Mouse (Mus musculus): ENCODE measurements around the gene Arid5a. TPM values are rescaled to one million over a fixed set of nuclear protein-coding genes. Genes with fewer than 3 reads are reported as not detected.

Gene Arid5a
- 6.6 and 6.7 TPM in 2 replicates for polyA plus RNA-seq (2015; fragmentation: Nextera tagmentation; extraction: Ambion mirVana)

DNA sequence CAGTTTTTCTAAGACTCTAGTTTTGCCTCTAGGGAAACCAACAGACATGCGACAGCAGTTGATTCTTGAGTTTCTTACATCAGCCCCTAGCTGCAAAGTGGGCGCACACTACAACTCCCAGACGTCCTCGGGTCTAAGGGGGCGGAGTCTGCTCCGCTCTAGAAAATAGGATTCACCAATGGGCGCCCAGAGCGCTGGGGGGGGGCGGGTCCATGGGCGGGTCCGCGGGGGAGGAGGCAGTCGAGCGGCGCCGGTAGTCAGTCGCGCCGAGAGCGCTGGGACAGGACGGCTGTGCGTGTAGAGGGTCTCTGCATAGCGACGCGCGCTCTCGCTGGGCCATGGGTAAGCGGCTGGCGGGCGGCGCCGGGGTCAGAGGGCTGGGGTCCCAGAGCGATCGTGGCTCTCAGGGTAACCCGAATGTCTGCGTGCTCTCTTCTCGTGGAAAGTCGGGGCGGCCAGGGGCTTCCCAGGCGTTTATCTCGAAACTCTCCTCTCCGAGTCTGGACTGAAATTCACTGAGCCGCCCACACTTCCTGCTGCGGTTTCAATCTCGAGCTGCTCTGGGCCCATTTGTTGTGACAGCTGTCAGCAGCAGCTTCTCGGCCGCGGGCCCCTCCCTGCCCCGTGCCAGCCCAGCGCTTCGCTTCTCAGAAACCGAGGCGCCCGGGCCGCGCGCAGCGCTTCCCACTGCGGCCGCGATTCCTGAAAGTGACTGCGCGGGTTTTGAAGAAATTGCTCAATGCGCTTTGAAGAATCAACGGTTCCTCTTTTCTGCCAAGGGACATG, at the start of gene Arid5a:
Gene Arid5a, plus strand, starts transcription at position 239 of the 786 bp plus-strand sequence.
- Histone ChIP-seq H3K36me3 (no peaks in the 10 kb centered on the region), H3K4me1 (replicated peaks) (peaks cover 23% of the 10 kb centered on the region), H3K9me3 (no peaks in the 10 kb centered on the region), H3K27ac (replicated peaks) (peak within 1 kb of the TSS; percentile 75), H3K4me3 (peak within 1 kb of the TSS; percentile 78), H3K9ac (peak within 1 kb of the TSS; percentile 56), H3K27me3 (peaks cover 12% of the 10 kb centered on the region; the same call in 1 of the 2 replicates), H3K4me2 (peak within 1 kb of the TSS; percentile 97)
- ATAC-seq (ENCODE audit: low FRiP score, low read depth) = peak; percentile 90
- under 1% methylated on average over 65 of the region's 65 CpGs for WGBS

DNA sequence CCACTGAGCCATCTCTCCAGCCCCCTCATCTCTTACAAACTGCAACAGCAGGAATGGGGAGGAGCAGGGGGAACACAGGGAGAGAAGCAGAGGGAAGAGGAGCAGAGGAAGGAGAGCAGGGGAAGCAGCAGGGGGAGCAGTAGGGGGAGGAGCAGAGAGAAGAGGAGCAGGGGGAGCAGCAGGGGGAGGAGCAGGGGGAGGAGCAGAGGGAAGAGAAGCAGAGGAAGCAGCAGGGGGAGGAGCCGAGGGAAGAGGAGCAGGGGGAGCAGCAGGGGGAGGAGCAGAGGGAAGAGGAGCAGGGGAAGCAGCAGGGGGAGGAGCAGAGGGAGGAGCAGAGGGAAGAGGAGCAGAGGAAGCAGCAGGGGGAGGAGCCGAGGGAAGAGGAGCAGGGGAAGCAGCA, 48.9 kb upstream of the Arid5a start:
- peaks cover 5% of the 10 kb centered on the region; the same call in 1 of the 2 replicates for H3K27me3 ChIP-seq
- H3K4me1 ChIP-seq (replicated peaks) = peaks cover 15% of the 10 kb centered on the region
- H3K9me3 ChIP-seq = no peaks in the 10 kb centered on the region
- H3K9ac ChIP-seq = no peak overlapping the region
- H3K27ac ChIP-seq (replicated peaks) = no peak overlapping the region
- WGBS = 71% methylated on average over 2 of the region's 2 CpGs
- no peak overlapping the region for H3K4me3 ChIP-seq
- H3K36me3 ChIP-seq = no peaks in the 10 kb centered on the region
- ATAC-seq (ENCODE audit: low FRiP score, low read depth) = no peak
- H3K4me2 ChIP-seq = no peak overlapping the region

GRCm38 (mm10) chr1:36259281-36259680, 48.3 kb upstream of the Arid5a start:
- H3K27ac ChIP-seq (replicated peaks) = no peak overlapping the region
- H3K36me3 ChIP-seq = no peaks in the 10 kb centered on the region
- 85% methylated on average over 2 of the region's 2 CpGs for WGBS
- no peak overlapping the region for H3K9ac ChIP-seq
- H3K4me3 ChIP-seq = no peak overlapping the region
- no peak for ATAC-seq (ENCODE audit: low FRiP score, low read depth)
- H3K9me3 ChIP-seq = no peaks in the 10 kb centered on the region
- H3K27me3 ChIP-seq = peaks cover 3% of the 10 kb centered on the region; the same call in 1 of the 2 replicates
- peaks cover 15% of the 10 kb centered on the region for H3K4me1 ChIP-seq (replicated peaks)
- no peak overlapping the region for H3K4me2 ChIP-seq

DNA sequence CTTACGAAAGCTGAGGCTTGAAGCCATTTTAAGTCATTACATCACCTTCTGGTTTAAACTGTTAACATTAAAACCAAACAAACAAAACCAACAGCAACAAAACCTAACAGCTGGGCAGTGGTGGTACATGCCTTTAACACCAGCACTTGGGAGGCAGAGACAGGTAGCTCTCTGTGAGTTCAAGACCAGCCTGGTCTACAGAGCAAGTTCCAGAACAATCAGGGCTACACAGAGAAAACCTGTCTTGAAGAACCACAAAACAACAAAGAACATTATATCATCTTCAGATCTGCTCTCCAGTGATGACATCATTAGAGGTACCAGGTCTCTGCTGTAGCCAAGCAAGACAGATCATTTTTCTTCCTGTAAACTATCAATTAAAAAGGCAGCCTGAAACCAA, 47.1 kb upstream of the Arid5a start:
- ATAC-seq (ENCODE audit: low FRiP score, low read depth) = no peak
- no peak overlapping the region for H3K9ac ChIP-seq
- no peak overlapping the region for H3K4me2 ChIP-seq
- no peaks in the 10 kb centered on the region for H3K27me3 ChIP-seq
- no peak overlapping the region for H3K4me3 ChIP-seq
- no peaks in the 10 kb centered on the region for H3K36me3 ChIP-seq
- no peaks in the 10 kb centered on the region for H3K9me3 ChIP-seq
- H3K27ac ChIP-seq (replicated peaks) = no peak overlapping the region
- peaks cover 4% of the 10 kb centered on the region; the same call in 1 of the 2 replicates for H3K4me1 ChIP-seq (replicated peaks)
- 96% methylated on average over 1 of the region's 1 CpGs for WGBS

DNA sequence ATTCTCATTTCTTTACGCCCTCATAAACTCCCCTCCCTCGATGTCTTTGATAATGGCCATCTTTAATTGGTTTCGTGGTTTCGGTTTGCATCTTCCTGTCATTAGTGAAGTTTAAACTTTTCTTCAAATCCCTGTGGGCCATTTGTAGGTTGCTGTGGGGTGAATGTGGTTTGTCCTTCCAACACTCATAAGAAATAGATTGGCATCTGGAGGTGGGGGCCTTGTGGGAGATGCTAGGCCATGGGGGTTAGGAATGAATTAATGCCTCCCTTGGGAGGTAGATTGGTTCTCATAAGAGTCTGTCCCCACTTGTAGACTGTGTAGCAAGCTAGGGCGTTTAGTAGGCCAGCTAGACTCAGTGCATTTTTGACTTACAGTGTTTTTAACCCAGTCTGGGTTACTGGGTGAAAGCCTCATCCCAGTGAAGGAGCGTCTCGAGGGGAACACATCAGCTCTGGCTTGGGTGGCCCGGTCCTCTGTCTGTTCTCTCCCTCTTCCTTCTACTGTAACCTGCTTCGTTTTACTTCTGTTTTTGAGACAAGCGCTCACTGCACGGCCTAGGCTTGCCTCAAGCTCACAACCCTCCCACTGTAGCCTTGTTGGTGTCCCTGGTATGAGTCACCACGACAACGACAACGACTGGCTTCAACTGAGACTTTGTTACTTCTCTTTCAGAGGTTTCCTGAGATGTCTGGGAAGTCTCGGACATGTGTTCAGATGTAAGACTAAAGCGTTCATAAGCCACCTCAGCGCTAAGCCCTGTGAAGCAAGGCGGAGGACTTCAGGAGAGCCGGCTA, 45.6 kb upstream of the Arid5a start:
- Histone ChIP-seq H3K9ac (no peak overlapping the region), H3K4me1 (replicated peaks) (no peaks in the 10 kb centered on the region), H3K4me2 (no peak overlapping the region), H3K27me3 (no peaks in the 10 kb centered on the region), H3K36me3 (no peaks in the 10 kb centered on the region), H3K4me3 (no peak overlapping the region), H3K9me3 (no peaks in the 10 kb centered on the region), H3K27ac (replicated peaks) (no peak overlapping the region)
- ATAC-seq (ENCODE audit: low FRiP score, low read depth) = no peak
- 85% methylated on average over 19 of the region's 19 CpGs for WGBS

- Histone ChIP-seq H3K27me3 (no peaks in the 10 kb centered on the region), H3K9ac (no peak overlapping the region), H3K4me3 (no peak overlapping the region), H3K9me3 (no peaks in the 10 kb centered on the region), H3K27ac (replicated peaks) (peak overlapping the region; percentile 40), H3K4me2 (no peak overlapping the region), H3K36me3 (no peaks in the 10 kb centered on the region), H3K4me1 (replicated peaks) (no peaks in the 10 kb centered on the region)
- WGBS = 74% methylated on average over 13 of the region's 13 CpGs
- no peak for ATAC-seq (ENCODE audit: low FRiP score, low read depth)
Measured at GRCm38 (mm10) chr1:36263833-36264488, 43.6 kb upstream of the Arid5a start.

DNA sequence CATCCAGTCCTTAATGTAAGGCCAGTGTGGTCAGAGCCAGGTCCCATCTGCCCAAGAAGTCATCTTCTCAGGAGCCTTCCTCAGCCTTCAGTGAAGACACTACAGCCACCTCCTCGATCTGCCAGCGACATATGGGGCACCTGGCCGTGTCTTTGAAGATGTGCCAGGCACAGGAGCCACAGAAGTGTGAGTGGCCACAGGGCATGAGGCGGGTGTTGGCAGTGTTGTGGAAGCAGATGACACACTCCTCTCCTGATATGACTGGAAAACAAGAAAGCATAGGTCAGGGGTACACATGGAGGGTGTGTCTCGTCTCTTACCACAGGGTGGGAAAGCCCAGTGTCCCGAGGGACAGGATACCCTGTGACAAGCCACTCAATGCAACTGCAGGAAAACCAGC, 41.2 kb upstream of the Arid5a start:
- Histone ChIP-seq H3K36me3 (no peaks in the 10 kb centered on the region), H3K4me2 (no peak overlapping the region), H3K9ac (no peak overlapping the region), H3K9me3 (no peaks in the 10 kb centered on the region), H3K27me3 (no peaks in the 10 kb centered on the region), H3K4me3 (no peak overlapping the region), H3K4me1 (replicated peaks) (no peaks in the 10 kb centered on the region), H3K27ac (replicated peaks) (no peak overlapping the region)
- WGBS = 86% methylated on average over 6 of the region's 6 CpGs
- ATAC-seq (ENCODE audit: low FRiP score, low read depth) = no peak

- no peak overlapping the region for H3K4me3 ChIP-seq
- no peaks in the 10 kb centered on the region for H3K4me1 ChIP-seq (replicated peaks)
- H3K9ac ChIP-seq = no peak overlapping the region
- no peaks in the 10 kb centered on the region for H3K27me3 ChIP-seq
- H3K9me3 ChIP-seq = no peaks in the 10 kb centered on the region
- no peak overlapping the region for H3K4me2 ChIP-seq
- H3K36me3 ChIP-seq = no peaks in the 10 kb centered on the region
- no peak for ATAC-seq (ENCODE audit: low FRiP score, low read depth)
- H3K27ac ChIP-seq (replicated peaks) = no peak overlapping the region
- over 99% methylated on average over 3 of the region's 3 CpGs for WGBS
Measured at GRCm38 (mm10) chr1:36267595-36267994, 39.9 kb upstream of the Arid5a start.

- H3K4me1 ChIP-seq (replicated peaks) = no peaks in the 10 kb centered on the region
- H3K4me3 ChIP-seq = peak overlapping the region; percentile 28
- no peaks in the 10 kb centered on the region for H3K36me3 ChIP-seq
- no peak overlapping the region for H3K27ac ChIP-seq (replicated peaks)
- no peaks in the 10 kb centered on the region for H3K9me3 ChIP-seq
- peak overlapping the region; percentile 50 for H3K4me2 ChIP-seq
- ATAC-seq (ENCODE audit: low FRiP score, low read depth) = peak; percentile 49; the same call in 1 of the 2 replicates
- H3K27me3 ChIP-seq = no peaks in the 10 kb centered on the region
- H3K9ac ChIP-seq = no peak overlapping the region
- 39% methylated on average over 54 of the region's 54 CpGs for WGBS
Measured at GRCm38 (mm10) chr1:36269121-36269795, 38.3 kb upstream of the Arid5a start.

DNA sequence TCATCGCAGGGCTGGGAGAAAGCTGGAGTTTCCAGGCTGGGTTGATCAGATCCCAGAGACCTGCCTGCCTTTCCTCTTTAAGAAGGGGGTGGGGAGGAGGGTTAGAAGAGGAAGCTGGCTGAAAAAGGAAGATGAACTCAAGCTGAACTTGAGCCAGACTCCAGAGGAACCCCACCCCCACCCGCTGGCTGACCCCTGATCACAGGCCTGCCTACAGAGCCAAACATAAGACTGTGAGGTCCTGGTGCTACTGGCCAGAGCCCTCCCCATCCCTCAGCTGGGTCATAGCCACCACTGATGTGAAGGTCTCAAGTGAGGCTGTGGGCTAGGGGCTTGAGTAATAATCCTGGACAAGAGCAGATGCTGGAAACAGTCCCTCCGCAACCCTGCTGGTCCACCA, 36.9 kb upstream of the Arid5a start:
- ATAC-seq (ENCODE audit: low FRiP score, low read depth) = no peak
- WGBS = 61% methylated on average over 3 of the region's 3 CpGs
- no peak overlapping the region for H3K27ac ChIP-seq (replicated peaks)

DNA sequence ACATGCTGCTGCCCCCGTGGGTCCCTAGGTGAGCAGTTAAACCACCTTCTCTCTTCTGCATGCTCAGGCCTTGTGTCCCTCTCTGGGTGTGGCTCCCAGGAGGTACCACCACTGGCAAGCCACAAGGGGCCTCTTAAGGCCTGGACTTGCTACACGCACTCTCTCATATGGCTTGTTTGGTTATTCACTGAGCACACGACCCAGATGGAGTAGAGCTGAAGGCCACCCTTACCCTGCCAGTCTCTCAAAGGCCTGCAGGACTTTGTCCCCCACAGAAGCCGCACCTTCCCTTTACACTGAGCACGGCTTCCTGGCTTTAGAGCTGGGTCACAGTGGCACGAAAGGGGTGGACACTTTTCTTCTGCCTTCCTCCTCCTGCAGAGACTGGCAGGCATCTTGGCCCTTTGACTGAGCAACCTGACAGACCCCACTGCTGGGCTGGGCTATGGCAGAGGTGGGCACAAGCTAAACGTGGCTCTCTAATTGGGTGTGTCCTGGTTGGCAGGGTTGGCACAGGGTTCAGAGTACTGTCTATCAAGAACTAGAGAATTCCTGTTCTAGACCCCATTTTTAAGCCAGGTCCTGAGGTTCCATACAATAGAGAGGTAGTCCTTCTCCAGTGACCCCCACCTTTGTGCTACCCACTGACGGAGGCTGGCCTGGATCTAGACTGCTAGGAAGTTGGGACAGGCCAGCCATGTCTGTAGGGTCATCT, 35.9 kb upstream of the Arid5a start:
- no peaks in the 10 kb centered on the region for H3K36me3 ChIP-seq
- H3K9ac ChIP-seq = no peak overlapping the region
- H3K4me2 ChIP-seq = no peak overlapping the region
- no peak overlapping the region for H3K4me3 ChIP-seq
- H3K4me1 ChIP-seq (replicated peaks) = no peaks in the 10 kb centered on the region
- H3K27ac ChIP-seq (replicated peaks) = no peak overlapping the region
- no peak for ATAC-seq (ENCODE audit: low FRiP score, low read depth)
- no peaks in the 10 kb centered on the region for H3K27me3 ChIP-seq
- WGBS = 77% methylated on average over 8 of the region's 8 CpGs
- H3K9me3 ChIP-seq = no peaks in the 10 kb centered on the region

More for the DNA sequence above, 36.9 kb upstream of the Arid5a start:
- no peak overlapping the region for H3K4me2 ChIP-seq
- H3K27me3 ChIP-seq = no peaks in the 10 kb centered on the region
- H3K4me3 ChIP-seq = no peak overlapping the region
- H3K9me3 ChIP-seq = no peaks in the 10 kb centered on the region
- no peaks in the 10 kb centered on the region for H3K4me1 ChIP-seq (replicated peaks)
- H3K36me3 ChIP-seq = no peaks in the 10 kb centered on the region
- H3K9ac ChIP-seq = no peak overlapping the region
